Mouse (Mus musculus) embryonic facial prominence, embryonic 11.5 days (tissue): ENCODE measurements at regions not wholly inside any gene's neighbourhood (a gene's known extent, or its start where the extent isn't known, plus 50 kb on each side); places are given as distances from the start of the nearest gene placed in this dataset.

ENCODE experiments used
- ATAC-seq: fragments of 200-750 bp; cut with Nextera tagmentation; replicated peaks from 2 replicates; pipeline ENCODE4 v1.8.0; 2017; ENCODE audit warnings: low read depth; ENCODE audit not compliant: insufficient number of reproducible peaks, low FRiP score, low TSS enrichment
- DNase-seq: peaks from one replicate; pipeline ENCODE4 v3.0.0-alpha.2; 2015; ENCODE audit warnings: low spot score
- H3K27ac ChIP-seq: fragments of 300-500 bp; sonication (generic); replicated peaks from 2 replicates; pipeline ENCODE4 v1.5.1; 2014; ENCODE audit warnings: mild to moderate bottlenecking, low read depth, low read length, control low read depth
- H3K27me3 ChIP-seq: fragments of 300-500 bp; sonication (generic); 2 replicates; pipeline ENCODE4 v1.6.1; 2014; ENCODE audit warnings: mild to moderate bottlenecking, low read length, moderate library complexity, mixed read lengths; ENCODE audit not compliant: control insufficient read depth, insufficient read depth
- H3K36me3 ChIP-seq: fragments of 300-500 bp; sonication (generic); replicated peaks from 2 replicates; pipeline ENCODE4 v1.6.1; 2014; ENCODE audit warnings: low read depth, mild to moderate bottlenecking, low read length, moderate library complexity, mixed read lengths; ENCODE audit not compliant: control insufficient read depth, insufficient read depth
- H3K4me1 ChIP-seq: fragments of 300-500 bp; sonication (generic); 2 replicates; pipeline ENCODE4 v1.6.1; 2014; ENCODE audit warnings: low read length, mixed read lengths; ENCODE audit not compliant: control insufficient read depth, insufficient read depth
- H3K4me2 ChIP-seq: fragments of 300-500 bp; sonication (generic); 2 replicates; pipeline ENCODE4 v1.6.1; 2014; ENCODE audit warnings: low read depth, mild to moderate bottlenecking, control low read depth, low read length, moderate library complexity
- H3K4me3 ChIP-seq: fragments of 300-500 bp; sonication (generic); 2 replicates; pipeline ENCODE4 v1.5.1; 2014; ENCODE audit warnings: low read depth, low read length, control low read depth
- H3K9ac ChIP-seq: fragments of 300-500 bp; sonication (generic); replicated peaks from 2 replicates; pipeline ENCODE4 v1.6.1; 2014; ENCODE audit warnings: mild to moderate bottlenecking, control low read depth, low read length
- H3K9me3 ChIP-seq: fragments of 300-500 bp; sonication (generic); replicated peaks from 2 replicates; pipeline ENCODE4 v1.6.1; 2016; ENCODE audit warnings: mild to moderate bottlenecking, low read length, inconsistent platforms, mixed read lengths; ENCODE audit not compliant: control insufficient read depth
- whole genome bisulfite sequencing: fragments of 180-500 bp; shearing (Covaris S2); extraction: QIAGEN DNeasy Blood & Tissue Kit; methylation state at CpG from one replicate; pipeline ENCODE4 v1.1.7; 2014; 5-methylcytosine and 5-hydroxymethylcytosine counted together

DNA sequence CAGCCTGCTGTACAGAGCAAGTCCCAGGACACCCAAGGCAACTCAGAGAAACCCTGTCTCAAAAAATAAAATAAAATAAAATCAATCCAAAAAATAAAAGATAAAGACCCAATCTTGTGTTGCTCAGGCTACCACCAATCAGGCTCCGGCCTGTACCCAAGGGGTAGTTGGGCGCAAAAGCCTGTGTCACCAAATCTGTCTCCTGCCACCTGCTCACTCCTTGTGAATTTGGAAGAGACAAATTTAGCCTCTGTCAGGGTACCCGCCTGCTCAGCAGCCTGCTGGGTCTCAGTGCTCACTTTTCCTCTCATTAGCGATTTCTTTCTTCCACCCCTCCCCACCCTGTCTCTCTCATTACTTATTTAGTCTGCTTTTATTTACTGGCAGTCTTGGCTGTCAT lies 54.6 kb downstream of the Sox4 start:
- Histone ChIP-seq H3K4me1 (no peaks in the 10 kb centered on the region), H3K9me3 (no peaks in the 10 kb centered on the region), H3K4me2 (no peak overlapping the region), H3K27ac (no peak overlapping the region), H3K4me3 (no peak overlapping the region), H3K27me3 (no peaks in the 10 kb centered on the region), H3K9ac (no peak overlapping the region), H3K36me3 (no peaks in the 10 kb centered on the region)
- DNase-seq (no peak), ATAC-seq (no peak)
- 83% methylated on average over 4 of the region's 4 CpGs for WGBS

- Histone ChIP-seq H3K9ac (no peak overlapping the region), H3K4me1 (no peaks in the 10 kb centered on the region), H3K27ac (no peak overlapping the region), H3K36me3 (no peaks in the 10 kb centered on the region), H3K27me3 (no peaks in the 10 kb centered on the region), H3K4me2 (no peak overlapping the region), H3K9me3 (no peaks in the 10 kb centered on the region), H3K4me3 (no peak overlapping the region)
- DNase-seq (no peak), ATAC-seq (no peak)
- WGBS = 91% methylated on average over 6 of the region's 6 CpGs
Measured at GRCm38 (mm10) chr13:28892896-28893295, 60.6 kb downstream of the Sox4 start.

DNA sequence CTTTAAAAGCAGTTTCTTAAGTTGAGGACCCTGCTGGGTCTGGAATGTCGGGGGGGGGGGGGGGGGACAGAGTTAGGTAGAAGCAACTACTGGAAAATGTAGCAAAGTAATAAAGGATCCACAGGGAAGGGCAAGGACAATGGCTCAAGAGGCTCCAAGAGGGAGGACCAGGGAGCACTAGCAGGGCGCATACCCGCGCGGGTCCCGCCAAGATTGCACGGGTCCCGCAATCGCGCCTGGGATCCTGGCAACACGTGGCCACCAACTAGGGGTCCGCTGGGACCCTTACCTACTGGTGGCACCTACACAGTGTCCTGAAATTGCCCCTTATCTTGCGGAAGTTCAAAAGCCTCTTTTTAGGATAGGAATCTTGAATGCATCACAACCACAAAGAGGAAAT lies 66.4 kb downstream of the Sox4 start:
- WGBS = 8% methylated on average over 12 of the region's 13 CpGs
- Histone ChIP-seq H3K9ac (no peak overlapping the region; the same call in 1 of the 2 replicates), H3K4me1 (peaks cover 3% of the 10 kb centered on the region), H3K9me3 (no peaks in the 10 kb centered on the region), H3K27me3 (peaks cover 9% of the 10 kb centered on the region), H3K27ac (no peak overlapping the region), H3K4me2 (peak overlapping the region; percentile 26; the same call in 1 of the 2 replicates), H3K4me3 (no peak overlapping the region), H3K36me3 (no peaks in the 10 kb centered on the region)
- DNase-seq (no peak), ATAC-seq (no peak)

GRCm38 (mm10) chr13:28886691-28887090 lies 66.8 kb downstream of the Sox4 start:
- H3K27me3 ChIP-seq = peaks cover 9% of the 10 kb centered on the region
- ATAC-seq (no peak), DNase-seq (peak; percentile 32)
- H3K36me3 ChIP-seq = no peaks in the 10 kb centered on the region
- H3K9me3 ChIP-seq = no peaks in the 10 kb centered on the region
- 8% methylated on average over 11 of the region's 11 CpGs for WGBS
- H3K4me3 ChIP-seq = no peak overlapping the region
- peak overlapping the region; percentile 26; the same call in 1 of the 2 replicates for H3K4me2 ChIP-seq
- H3K4me1 ChIP-seq = peaks cover 3% of the 10 kb centered on the region
- H3K9ac ChIP-seq = no peak overlapping the region; the same call in 1 of the 2 replicates
- H3K27ac ChIP-seq = no peak overlapping the region

DNA sequence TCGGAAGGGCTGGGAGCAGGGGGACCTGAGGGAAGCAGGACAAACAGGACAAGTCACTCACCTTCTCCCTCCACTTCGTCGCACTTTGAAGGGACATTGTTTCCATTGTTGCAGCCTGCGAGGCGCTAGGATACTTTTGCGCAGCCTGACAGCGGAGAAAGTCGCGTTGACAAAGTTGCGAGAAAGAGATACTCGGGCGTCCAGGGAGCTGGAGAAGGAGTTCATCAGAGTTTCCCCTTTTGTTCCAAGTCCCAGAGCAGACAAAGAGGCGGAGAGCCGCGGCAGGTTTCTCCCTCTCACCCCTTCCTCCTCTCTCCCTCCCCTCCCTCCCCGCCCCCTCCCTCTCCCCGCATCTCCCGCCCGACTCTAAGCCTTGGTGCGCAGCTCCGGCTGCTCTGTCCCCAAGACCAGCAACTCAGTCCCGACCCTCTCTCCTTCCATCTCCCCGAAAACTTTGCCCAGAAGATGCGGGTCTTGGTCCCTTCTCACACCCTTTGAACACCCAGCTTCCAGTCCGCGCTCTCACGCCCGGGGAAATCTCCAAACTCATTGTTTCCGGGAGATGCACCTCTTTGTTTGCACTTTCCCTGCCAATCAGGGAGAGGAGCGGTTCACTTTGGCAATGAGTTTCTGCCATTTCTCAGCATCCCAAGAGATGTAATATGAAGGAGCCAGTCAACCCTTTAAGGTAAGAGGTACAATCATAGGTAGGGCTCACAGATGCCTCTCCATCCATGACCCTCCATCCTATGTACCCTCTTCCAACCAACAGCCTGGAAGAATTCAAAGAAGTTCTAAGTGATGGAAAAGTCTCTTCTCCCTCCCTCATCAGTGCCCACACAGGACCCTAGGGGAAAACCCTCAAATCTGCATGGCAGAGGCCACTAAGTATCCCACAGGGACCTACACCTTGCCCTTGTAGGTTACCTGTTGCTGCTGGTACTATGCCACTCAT lies 68.2 kb downstream of the Sox4 start:
- ATAC-seq = peak; percentile 49; the same call in 1 of the 2 replicates
- DNase-seq = peak; percentile 68
- no peak overlapping the region for H3K27ac ChIP-seq
- no peaks in the 10 kb centered on the region for H3K9me3 ChIP-seq
- no peaks in the 10 kb centered on the region for H3K36me3 ChIP-seq
- H3K4me1 ChIP-seq = peaks cover 3% of the 10 kb centered on the region
- peak overlapping the region; percentile 63 for H3K4me3 ChIP-seq
- H3K9ac ChIP-seq = peak overlapping the region; percentile 88
- WGBS = 0% methylated on average over 26 of the region's 30 CpGs
- H3K27me3 ChIP-seq = peaks cover 9% of the 10 kb centered on the region
- H3K4me2 ChIP-seq = peak overlapping the region; percentile 40

GRCm38 (mm10) chr13:28884191-28884820 lies 69.2 kb downstream of the Sox4 start:
- peaks cover 9% of the 10 kb centered on the region for H3K27me3 ChIP-seq
- H3K4me2 ChIP-seq = peak overlapping the region; percentile 40
- H3K9ac ChIP-seq = peak overlapping the region; percentile 88
- peak; percentile 58; the same call in 1 of the 2 replicates for ATAC-seq
- H3K4me3 ChIP-seq = peak overlapping the region; percentile 63
- no peaks in the 10 kb centered on the region for H3K9me3 ChIP-seq
- no peak overlapping the region for H3K27ac ChIP-seq
- WGBS = under 1% methylated on average over 26 of the region's 26 CpGs
- peaks cover 3% of the 10 kb centered on the region for H3K4me1 ChIP-seq
- DNase-seq = peak; percentile 63
- no peaks in the 10 kb centered on the region for H3K36me3 ChIP-seq

GRCm38 (mm10) chr13:28883398-28883797 lies 70.1 kb downstream of the Sox4 start:
- Histone ChIP-seq H3K36me3 (no peaks in the 10 kb centered on the region), H3K4me1 (peaks cover 3% of the 10 kb centered on the region)

DNA sequence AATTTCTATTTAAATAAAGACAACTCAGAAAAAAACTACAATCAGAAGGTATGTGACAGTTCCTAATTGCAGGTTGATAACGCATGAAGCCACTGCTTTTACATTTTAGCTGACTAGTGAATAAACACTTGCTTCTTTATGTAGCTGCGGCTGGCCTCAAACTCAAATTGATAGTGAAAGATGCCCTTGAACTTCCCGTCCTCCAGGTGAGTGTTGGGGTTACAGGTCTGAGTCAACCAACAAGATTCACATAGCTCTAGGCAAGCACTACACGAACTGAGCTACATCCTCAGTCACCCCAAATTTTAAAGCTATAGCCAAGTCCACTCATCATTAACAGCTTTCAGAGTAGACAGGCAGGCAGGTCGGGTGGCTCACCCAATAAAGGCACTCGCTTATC lies 72.6 kb downstream of the Sox4 start:
- no peak overlapping the region for H3K4me3 ChIP-seq
- WGBS = 74% methylated on average over 6 of the region's 6 CpGs
- DNase-seq = no peak
- H3K27ac ChIP-seq = no peak overlapping the region
- H3K9ac ChIP-seq = no peak overlapping the region
- H3K36me3 ChIP-seq = no peaks in the 10 kb centered on the region
- H3K4me1 ChIP-seq = peaks cover 3% of the 10 kb centered on the region; the same call in 1 of the 2 replicates
- no peak overlapping the region for H3K4me2 ChIP-seq
- peaks cover under 1% of the 10 kb centered on the region; the same call in 1 of the 2 replicates for H3K27me3 ChIP-seq
- no peak for ATAC-seq
- no peaks in the 10 kb centered on the region for H3K9me3 ChIP-seq

More at GRCm38 (mm10) chr13:28883398-28883797, 70.1 kb downstream of the Sox4 start:
- H3K27ac ChIP-seq = no peak overlapping the region
- 46% methylated on average over 8 of the region's 8 CpGs for WGBS
- peak overlapping the region; percentile 18; the same call in 1 of the 2 replicates for H3K9ac ChIP-seq
- peaks cover 9% of the 10 kb centered on the region for H3K27me3 ChIP-seq
- H3K4me3 ChIP-seq = peak overlapping the region; percentile 63
- H3K4me2 ChIP-seq = peak overlapping the region; percentile 40
- no peaks in the 10 kb centered on the region for H3K9me3 ChIP-seq
- no peak for ATAC-seq
- no peak for DNase-seq
